ENCODE assay signal across 22 mouse cellular contexts in genomic region chr13:71036000-71036399, GRCm38 (mm10).
DNase-seq lines count a peak whose midpoint lies in the region; ATAC-seq and TF ChIP-seq lines count a peak whose summit lies in the region.
"Had no signal": no experiment of that assay in that cellular context is flagged by ENCODE, and none has a peak within 500 bp of the region (broad histone marks: within the 10 kb centered on the region; RNA-seq: fewer than 3 reads in every experiment).

No protein-coding gene starts in this region.

- no peaks in the 10 kb centered on the region for H3K9me3 ChIP-seq in midbrain, embryonic 13.5 days
- no peaks in the 10 kb centered on the region for H3K9me3 ChIP-seq in midbrain, embryonic 10.5 days (replicated peaks)
- no peaks in the 10 kb centered on the region for H3K9me3 ChIP-seq in midbrain, embryonic 15.5 days
- H3K9me3 ChIP-seq: embryonic facial prominence, embryonic 13.5 days; forebrain, embryonic 10.5 days; forebrain, embryonic 13.5 days; hindbrain, embryonic 12.5 days; intestine, embryonic 15.5 days had no signal

- intact Hi-C loops in gastrocnemius, postnatal 36 days (cut with DNase I) = no loop called here

- no peak overlapping the region for H3K4me3 ChIP-seq in midbrain, embryonic 13.5 days (replicated peaks)
- no peak overlapping the region for H3K4me3 ChIP-seq in midbrain, embryonic 10.5 days
- no peak overlapping the region for H3K4me3 ChIP-seq in midbrain, embryonic 15.5 days
- H3K4me3 ChIP-seq: embryonic facial prominence, embryonic 13.5 days; forebrain, embryonic 10.5 days; forebrain, embryonic 13.5 days; hindbrain, embryonic 12.5 days; intestine, embryonic 15.5 days had no signal

- H3K27me3 ChIP-seq in midbrain, embryonic 13.5 days = no peaks in the 10 kb centered on the region
- no peaks in the 10 kb centered on the region for H3K27me3 ChIP-seq in midbrain, embryonic 10.5 days (ENCODE audit: low read depth, poor library complexity, severe bottlenecking)
- H3K27me3 ChIP-seq in midbrain, embryonic 15.5 days (replicated peaks) = no peaks in the 10 kb centered on the region
- H3K27me3 ChIP-seq: embryonic facial prominence, embryonic 13.5 days; forebrain, embryonic 13.5 days; hindbrain, embryonic 12.5 days; intestine, embryonic 15.5 days had no signal

- H3K4me2 ChIP-seq in midbrain, embryonic 13.5 days (replicated peaks) = 0 out of 2 replicates have a peak overlapping the region, but pooled peaks have one; percentile 5
- H3K4me2 ChIP-seq in midbrain, embryonic 15.5 days = peak overlapping the region; percentile 28
- H3K4me2 ChIP-seq: embryonic facial prominence, embryonic 13.5 days; forebrain, embryonic 13.5 days; heart, embryonic 11.5 days; hindbrain, embryonic 12.5 days; intestine, embryonic 15.5 days had no signal

- H3K9ac ChIP-seq in midbrain, embryonic 13.5 days (replicated peaks) = no peak overlapping the region
- H3K9ac ChIP-seq in midbrain, embryonic 15.5 days = no peak overlapping the region
- H3K9ac ChIP-seq: embryonic facial prominence, embryonic 13.5 days; forebrain, embryonic 13.5 days; hindbrain, embryonic 12.5 days; intestine, embryonic 15.5 days had no signal

- no peaks in the 10 kb centered on the region for H3K36me3 ChIP-seq in midbrain, embryonic 13.5 days
- H3K36me3 ChIP-seq in midbrain, embryonic 10.5 days = no peaks in the 10 kb centered on the region
- no peaks in the 10 kb centered on the region for H3K36me3 ChIP-seq in midbrain, embryonic 15.5 days (replicated peaks)
- H3K36me3 ChIP-seq: embryonic facial prominence, embryonic 13.5 days; forebrain, embryonic 10.5 days; hindbrain, embryonic 12.5 days; intestine, embryonic 15.5 days had no signal

- no peak for TF ChIP-seq CTCF in brain, embryonic 14.5 days (IDR thresholded peaks at IDR 0.05; ENCODE audit: borderline replicate concordance, extremely low read depth, insufficient read depth, insufficient read length)

- no peak for DNase-seq in midbrain, embryonic 10.5 days (ENCODE audit: low spot score)
- peak; percentile 60 for DNase-seq in brain, embryonic 14.5 days (ENCODE audit: low read depth)
- DNase-seq in adrenal gland, postnatal 25 days = no peak
- no peak for DNase-seq in gastrocnemius, postnatal 36 days
- DNase-seq: adrenal gland, adult 2 months; adrenal gland, postnatal 14 days; cerebellum, adult 18-20 months; cerebellum, adult 9-10 months; cerebellum, postnatal 14 days; gastrocnemius, postnatal 10 days; heart, adult 11 months had no signal

- ATAC-seq in midbrain, embryonic 13.5 days = peak; percentile 51
- peak; percentile 53; the same call in 1 of the 2 replicates for ATAC-seq in midbrain, embryonic 15.5 days (replicated peaks)
- ATAC-seq: CD4-positive, CD25-positive, alpha-beta regulatory T cell, adult 4 months; forebrain, embryonic 13.5 days; forebrain, embryonic 16.5 days; hindbrain, embryonic 16.5 days; intestine, embryonic 15.5 days had no signal

- H3K4me1 ChIP-seq in midbrain, embryonic 13.5 days (replicated peaks) = peaks cover 18% of the 10 kb centered on the region
- H3K4me1 ChIP-seq in midbrain, embryonic 10.5 days = no peaks in the 10 kb centered on the region; the same call in 1 of the 2 replicates
- peaks cover 16% of the 10 kb centered on the region; the same call in 1 of the 2 replicates for H3K4me1 ChIP-seq in midbrain, embryonic 15.5 days
- H3K4me1 ChIP-seq: embryonic facial prominence, embryonic 13.5 days; forebrain, embryonic 10.5 days; forebrain, embryonic 13.5 days; hindbrain, embryonic 12.5 days; intestine, embryonic 15.5 days had no signal

- TF ChIP-seq POLR2A in brain, embryonic 14.5 days (IDR thresholded peaks at IDR 0.05; ENCODE audit: borderline replicate concordance, extremely low read depth, insufficient read depth, insufficient read length, poor library complexity, severe bottlenecking) = no peak

- H3K27ac ChIP-seq in midbrain, embryonic 13.5 days = no peak overlapping the region
- H3K27ac ChIP-seq in midbrain, embryonic 10.5 days (replicated peaks) = no peak overlapping the region
- H3K27ac ChIP-seq in midbrain, embryonic 15.5 days = peak overlapping the region; percentile 51
- H3K27ac ChIP-seq: embryonic facial prominence, embryonic 13.5 days; forebrain, embryonic 10.5 days; forebrain, embryonic 13.5 days; hindbrain, embryonic 12.5 days; intestine, embryonic 15.5 days had no signal

- WGBS in midbrain, embryonic 13.5 days = 60% methylated on average over 8 of the region's 8 CpGs
- WGBS in midbrain, embryonic 10.5 days = 91% methylated on average over 8 of the region's 8 CpGs
- WGBS in midbrain, embryonic 15.5 days = 41% methylated on average over 8 of the region's 8 CpGs
